Mouse (Mus musculus) liver, embryonic 14.5 days (tissue): Measurements from ENCODE around the gene Lbr.

ENCODE experiments used
- CTCF ChIP-seq: IDR thresholded peaks from 2 replicates; pipeline ENCODE4 v1.5.1; 2016; ENCODE audit warnings: antibody characterized with exemption, low read depth, control low read depth
- EP300 ChIP-seq: IDR thresholded peaks from 2 replicates; pipeline ENCODE4 v1.6.1; 2016; ENCODE audit warnings: antibody characterized with exemption, low read depth

DNA sequence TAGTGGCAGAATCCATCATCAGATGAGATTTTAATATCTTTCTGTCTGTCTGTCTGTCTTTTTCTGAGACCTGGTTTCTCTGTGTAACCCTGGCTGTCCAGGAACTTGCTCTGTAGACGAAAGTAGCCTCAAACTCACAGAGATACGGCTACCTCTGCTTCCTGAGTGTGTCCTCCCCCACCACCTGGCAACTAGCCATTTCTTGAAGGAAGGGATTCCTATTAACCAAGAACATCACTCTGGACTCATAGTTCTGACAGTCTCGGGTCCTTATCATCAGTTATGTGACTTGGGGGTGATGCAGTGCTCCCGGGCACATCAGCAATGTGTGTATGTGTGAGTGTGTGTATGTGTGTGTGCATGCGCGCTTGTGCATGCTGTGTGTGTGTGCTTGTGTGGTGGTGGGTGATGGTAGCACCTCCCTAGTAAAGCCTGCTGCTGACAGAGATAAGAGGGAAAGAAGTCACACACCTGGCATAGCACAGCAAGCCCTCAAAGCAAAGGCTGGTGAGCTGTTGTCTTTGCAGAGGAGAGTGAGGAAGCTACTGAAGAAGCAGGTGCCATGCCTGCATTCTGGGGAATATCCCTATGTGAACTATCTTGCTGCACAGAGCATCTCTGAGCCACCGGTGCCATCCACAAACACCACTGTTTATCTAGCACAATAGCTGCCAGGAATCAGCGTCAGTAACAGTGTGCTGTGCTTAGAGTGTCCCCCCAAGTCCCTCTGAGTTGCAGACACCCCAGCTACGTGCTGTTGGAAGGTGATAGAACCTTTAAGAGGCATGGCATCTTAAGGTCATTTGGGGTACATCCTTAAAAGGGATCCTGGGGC is 30.5 kb upstream of the Lbr start:
- TF ChIP-seq CTCF (no peak), EP300 (no peak)
